Mouse (Mus musculus) right cerebral cortex, adult 18-20 months (tissue): ENCODE measurements around the gene 4931429L15Rik.
"Not testable (repeated sequence)": the region's sequence is repeated elsewhere in the genome, so short reads cannot be mapped to it uniquely, and the experiment has no call there.

Experiments used
- DNase-seq: peaks from one replicate; pipeline ENCODE4 v3.0.0; 2022; ENCODE audit warnings: mixed read lengths

The 4931429L15Rik gene

GRCm38 (mm10) chr9:46319886-46320285, at the start of gene 4931429L15Rik:
Gene 4931429L15Rik, minus strand, starts transcription at chr9:46319986.
- DNase-seq: not testable (repeated sequence)

DNA sequence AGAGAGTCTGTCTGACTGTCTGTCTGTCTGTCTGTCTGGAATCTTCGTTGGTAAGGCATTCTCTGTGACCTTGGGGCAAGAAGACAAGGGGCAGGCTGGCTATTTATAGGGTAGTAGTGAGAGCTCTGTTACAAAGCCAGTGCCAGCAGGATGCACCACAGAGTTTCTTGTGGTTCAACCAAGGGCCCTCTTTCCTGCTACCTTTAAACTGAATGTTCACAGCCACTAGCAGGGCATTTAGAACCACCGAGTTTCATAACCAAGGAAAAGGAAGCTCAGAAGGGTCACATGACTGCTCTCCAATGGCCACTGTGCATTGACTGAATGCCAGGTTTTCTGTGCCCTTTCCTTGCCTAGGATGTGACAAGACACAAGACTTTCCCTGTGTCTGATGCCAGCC, 42.7 kb upstream of the 4931429L15Rik start:
- DNase-seq: no peak

- no peak for DNase-seq
Observed at GRCm38 (mm10) chr9:46361461-46362111, 41.8 kb upstream of the 4931429L15Rik start.

DNA sequence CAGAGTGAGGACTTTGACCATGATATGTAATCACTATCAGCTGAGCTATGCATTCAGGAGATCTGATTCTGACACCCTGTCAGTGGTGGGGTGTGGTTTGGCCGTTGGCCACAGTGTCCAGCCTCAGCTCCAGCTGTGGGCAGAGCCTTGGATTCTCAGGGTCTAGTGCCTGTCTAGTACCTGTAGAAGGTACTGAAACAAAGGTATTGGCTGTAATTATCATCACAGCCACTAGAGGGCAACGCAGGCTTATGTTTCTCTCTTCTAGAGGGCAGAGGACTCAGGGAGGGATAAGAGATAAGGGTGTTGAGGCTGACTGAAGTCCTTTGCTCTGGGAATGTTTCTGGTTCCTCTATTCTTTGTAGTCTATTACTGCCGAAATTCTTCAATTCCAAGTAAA, 34.2 kb upstream of the 4931429L15Rik start:
- DNase-seq: peak; percentile 67

- no peak for DNase-seq
Observed at GRCm38 (mm10) chr9:46353330-46353724, 33.5 kb upstream of the 4931429L15Rik start.

GRCm38 (mm10) chr9:46352651-46353329, 33.0 kb upstream of the 4931429L15Rik start:
- DNase-seq: no peak

DNA sequence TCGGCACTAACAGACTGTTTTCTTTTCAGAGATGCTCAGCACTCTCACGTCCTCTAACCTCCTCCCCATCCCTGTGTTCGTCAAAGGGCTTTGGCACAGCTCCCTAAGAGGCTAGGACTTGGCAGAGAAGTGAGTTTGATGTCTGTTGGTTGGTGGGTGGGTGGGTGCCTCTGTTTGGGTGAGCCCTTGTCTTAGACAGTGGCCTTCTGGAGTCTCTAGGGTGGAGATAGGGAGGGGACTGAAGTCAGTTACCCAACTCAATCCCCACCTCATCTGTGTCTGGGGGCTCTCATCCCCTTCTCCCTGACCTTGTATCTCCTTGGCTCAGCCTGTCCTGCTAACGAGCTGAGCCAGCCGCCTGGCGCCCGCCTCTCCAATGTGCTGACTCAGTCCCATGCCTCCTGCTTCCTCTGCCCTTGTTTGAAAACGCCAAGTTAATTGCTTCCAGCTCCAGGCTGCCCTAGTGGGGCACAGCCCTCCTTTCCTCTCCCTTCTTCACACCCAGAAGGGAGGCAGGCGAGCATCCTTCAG, 30.7 kb upstream of the 4931429L15Rik start:
- DNase-seq: peak; percentile 60

DNA sequence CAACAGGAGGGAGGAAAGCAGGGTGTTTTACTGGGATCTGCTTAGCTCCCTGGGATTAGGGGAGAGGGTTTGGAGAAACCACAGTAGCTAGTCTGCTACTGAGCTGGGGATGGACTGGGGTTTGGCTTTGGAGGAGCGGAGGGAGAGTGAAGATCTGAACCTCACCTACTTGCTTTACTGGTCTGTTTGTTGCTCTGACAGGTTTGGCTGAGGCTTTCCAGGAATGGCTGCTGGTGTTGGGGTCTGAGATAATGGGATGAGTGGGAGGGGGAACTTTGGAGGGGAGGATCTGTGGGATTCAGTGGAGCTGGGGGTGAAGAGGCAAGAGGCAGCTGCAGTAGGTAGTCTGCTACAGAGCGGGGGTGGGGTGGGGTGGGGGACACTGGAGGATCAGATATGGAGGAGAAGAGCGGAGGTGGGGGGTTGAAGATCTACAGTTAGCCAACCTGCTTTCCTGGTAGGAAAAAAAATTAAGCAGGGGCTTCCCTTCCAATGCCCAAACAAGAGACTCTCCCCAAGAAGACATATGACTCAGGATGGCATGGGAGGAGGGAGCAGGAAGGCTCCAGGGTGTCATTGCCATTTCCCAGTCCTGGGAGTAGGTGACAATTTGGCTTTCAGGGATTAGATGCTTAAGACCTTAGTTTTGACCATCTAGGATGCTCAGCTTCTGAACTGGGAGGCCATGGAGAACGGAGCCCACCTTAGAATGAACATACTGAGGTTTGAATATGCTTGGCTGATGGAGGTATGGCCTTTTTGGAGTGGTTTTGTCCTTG, 26.3 kb upstream of the 4931429L15Rik start:
- DNase-seq: no peak

GRCm38 (mm10) chr9:46339051-46339652, 19.4 kb upstream of the 4931429L15Rik start:
- no peak for DNase-seq

DNA sequence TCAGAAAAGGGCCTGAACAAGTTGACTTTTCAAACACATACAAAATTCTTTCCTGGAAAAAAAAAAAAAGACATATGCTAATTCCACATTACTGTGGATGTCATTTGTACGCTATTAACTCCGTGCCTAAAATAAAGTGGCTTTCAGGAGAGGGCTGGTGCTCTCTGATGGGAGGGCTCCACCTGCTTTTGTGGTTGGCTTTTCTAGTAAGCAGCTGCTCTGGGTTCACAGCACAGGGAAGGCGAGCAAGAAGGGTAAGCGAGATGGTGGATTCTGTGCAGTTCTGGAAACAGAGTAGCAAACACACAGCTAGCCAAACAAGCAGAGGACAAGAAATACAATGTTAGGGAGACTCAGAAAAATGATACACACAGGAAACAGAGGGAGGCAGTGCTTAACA, 18.6 kb upstream of the 4931429L15Rik start:
- DNase-seq: no peak

DNA sequence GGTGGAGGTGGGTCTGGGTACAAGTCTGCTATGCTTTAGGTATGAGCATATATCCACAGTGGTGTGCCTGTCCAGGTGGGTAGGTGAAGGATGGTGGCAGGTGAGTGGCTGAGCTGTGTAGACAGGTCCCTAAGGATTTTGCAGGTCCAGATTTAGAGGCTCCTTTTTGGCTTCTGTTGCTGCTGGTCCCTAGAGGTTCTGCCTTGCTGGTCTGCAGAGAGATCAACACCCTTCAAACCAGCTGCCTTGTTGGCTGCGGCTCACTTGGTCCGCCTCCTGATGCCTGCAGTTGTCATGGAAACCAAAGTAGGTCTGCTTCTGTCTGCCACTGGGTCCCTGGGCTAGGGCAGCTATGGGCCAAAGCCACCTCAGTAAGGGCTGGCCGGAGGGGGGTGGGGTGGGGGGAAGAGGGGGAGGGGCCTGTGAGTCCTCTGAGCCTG, 18.1 kb upstream of the 4931429L15Rik start:
- peak; percentile 74 for DNase-seq

DNA sequence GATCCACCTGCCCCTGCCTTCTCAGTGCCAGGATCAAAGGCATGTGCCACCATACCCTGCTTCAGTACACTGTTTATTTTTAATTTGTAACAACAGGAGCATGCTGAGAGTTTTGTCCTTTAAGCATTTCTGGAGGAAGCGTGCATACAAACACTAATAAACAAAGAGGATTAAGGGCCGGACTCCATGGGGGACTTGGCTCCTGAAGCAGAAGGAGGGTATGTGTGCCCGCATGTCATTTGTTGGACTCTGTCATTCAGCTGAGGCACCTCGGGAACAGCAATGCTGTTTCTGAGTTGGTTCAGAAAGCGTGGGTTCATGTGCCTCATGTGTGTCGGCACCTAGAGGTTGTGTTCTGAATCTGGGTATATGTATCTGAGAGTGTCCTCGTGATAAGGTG, 17.5 kb upstream of the 4931429L15Rik start:
- no peak for DNase-seq

- not testable (repeated sequence) for DNase-seq
Observed at GRCm38 (mm10) chr9:46336294-46336693, 16.5 kb upstream of the 4931429L15Rik start.

DNA sequence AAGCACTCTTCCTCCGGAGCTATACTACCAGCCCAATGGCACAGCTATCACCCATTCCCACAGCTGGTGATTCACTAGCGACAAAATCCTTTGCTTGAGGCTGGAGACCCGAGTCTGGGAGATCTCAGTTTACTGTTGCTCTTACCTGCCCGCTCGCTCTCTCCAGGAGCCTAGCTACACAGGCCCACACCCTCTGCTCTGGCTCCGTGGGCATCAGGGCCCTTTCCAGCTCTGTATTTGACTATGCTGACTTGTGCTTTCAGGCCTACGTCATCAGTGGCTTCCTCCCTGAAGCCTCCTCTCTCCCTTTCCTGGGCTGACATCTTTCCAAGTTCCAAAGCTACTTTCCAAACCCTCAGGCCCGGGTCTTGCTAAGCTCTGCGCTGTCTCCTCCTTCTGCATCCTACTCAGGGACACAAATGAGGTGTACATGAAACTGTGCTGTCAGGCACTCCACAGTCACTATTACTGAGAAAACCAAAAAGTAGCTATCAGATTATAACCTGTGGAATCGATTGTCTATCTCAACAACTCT, 15.7 kb upstream of the 4931429L15Rik start:
- DNase-seq: no peak

DNA sequence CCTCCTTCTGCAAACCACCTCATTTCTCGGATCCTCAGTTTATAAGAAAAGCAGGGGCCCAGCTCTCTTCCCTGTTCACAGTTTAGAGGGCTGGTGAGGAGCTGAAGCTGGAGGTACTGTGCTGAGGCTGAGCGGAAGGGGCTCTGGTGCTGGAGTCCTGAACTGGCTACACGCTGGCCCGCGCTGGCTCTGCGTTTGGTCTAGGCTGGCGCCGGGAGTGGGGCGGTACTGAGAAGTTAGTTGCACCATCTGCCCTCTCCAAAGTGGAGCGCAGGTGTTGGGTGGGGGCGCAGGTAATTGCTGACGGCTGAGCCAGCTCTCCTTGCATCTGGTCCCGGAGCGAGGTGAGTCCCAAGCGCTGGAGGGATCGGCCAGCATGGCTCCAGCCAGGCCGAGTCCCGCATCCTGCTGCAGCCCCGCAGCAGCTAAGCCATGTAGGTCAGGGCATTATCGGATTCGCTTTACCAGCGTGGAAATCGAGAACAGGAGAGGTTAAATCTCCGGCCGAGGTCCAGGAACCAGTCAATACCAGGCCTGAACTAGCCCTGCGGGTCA, 14.8 kb upstream of the 4931429L15Rik start:
- DNase-seq: no peak

GRCm38 (mm10) chr9:46331301-46331700, 11.5 kb upstream of the 4931429L15Rik start:
- DNase-seq: no peak

DNA sequence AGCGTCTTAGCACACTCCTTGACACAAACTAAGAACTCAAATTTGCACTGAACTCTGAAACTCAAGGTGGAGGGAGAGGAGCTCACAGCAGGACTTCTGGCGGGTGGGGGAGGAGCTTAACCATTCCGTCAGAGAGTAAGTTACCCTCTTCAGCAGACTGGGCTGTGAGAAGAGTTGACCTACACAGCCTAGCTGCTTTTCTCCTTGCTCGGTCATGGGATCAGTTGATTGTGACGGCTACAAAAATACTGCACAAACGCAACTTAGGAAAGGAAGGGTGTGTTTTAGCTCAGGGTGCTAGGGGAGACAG, 10.8 kb upstream of the 4931429L15Rik start:
- DNase-seq: no peak

DNA sequence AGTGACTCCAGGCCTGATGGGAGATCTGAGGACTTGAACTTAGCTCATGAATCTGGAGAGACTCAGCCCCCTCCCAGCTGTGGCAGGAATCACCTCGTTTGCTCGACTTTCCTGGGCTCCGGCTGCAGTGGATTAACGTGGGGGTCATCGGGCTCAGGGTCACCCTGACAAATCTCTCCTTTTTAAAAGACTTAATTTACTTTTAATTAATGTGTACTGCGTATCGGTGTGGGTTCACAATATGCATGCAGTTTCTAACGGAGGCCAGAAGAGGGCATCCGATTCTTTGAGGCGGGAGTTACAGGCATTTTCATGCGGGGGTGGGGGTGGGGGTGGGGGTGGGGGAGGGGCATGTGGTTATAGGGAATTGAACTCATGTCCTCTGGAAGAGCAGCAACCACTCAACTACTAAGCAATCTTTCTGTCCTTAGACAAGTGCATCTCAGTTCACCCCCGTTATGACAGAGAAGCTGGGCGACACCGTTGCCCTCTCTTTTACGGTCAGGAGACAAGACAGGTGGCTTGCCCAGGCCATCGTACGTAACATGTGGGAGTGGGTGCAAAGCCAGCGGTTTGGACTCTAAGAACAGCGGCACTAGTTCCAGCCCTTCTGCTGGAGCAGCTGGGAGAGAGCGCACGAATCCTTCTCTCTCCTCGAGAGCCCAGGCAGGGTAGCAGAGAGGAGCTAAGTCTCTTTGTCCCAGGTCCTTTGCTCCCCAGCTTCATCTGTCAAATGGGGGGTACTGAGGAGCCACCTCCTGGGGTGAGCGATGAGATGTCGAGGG, 10.2 kb upstream of the 4931429L15Rik start:
- DNase-seq: no peak

GRCm38 (mm10) chr9:46329250-46329648, 9.5 kb upstream of the 4931429L15Rik start:
- no peak for DNase-seq

DNA sequence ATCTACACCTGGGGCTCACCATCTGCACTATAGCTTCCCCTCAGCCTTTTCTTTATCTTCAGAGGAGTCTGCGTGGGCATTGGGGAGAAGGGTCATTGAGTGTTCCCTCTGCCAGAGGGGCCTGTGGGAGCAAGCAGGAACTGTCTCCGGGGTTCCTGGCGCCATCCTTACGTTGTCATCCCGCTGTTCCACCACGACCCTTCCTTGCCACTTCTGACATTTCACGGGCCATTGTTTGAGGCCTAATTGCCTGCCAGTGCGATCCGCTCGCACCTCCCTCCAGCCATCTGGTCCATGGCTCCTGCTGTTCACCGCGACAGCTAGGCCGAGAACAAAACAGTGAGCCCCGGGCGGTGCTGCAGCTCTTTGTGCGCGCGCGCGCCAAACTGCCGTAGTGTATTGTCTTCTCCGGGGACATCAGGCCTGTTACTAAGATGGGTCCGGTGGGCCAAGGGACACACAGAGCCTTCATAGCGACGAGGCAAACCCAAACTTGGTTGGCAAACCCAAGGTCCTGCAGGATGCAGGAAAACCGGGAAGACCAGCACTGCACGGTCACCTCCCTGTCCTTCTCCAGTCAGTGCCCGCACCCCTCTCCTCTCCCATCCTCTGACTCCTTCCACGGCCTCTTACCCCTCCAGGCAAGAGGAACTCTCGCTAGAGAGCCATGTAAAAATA, 8.9 kb upstream of the 4931429L15Rik start:
- peak; percentile 62 for DNase-seq
